Mouse (Mus musculus) embryo, embryonic 10.5 days (tissue): ENCODE measurements at regions not wholly inside any gene's neighbourhood (a gene's known extent, or its start where the extent isn't known, plus 50 kb on each side); places are given as distances from the start of the nearest gene placed in this dataset.
A peak's percentile ranks its signal among the peaks of the same experiment; 100 is the strongest.
"Not testable (repeated sequence)": the region's sequence is repeated elsewhere in the genome, so short reads cannot be mapped to it uniquely, and the experiment has no call there.

Experiments used
- DNase-seq: peaks from one replicate; pipeline ENCODE4 v3.0.0-alpha.2; 2015; ENCODE audit warnings: low spot score

DNA sequence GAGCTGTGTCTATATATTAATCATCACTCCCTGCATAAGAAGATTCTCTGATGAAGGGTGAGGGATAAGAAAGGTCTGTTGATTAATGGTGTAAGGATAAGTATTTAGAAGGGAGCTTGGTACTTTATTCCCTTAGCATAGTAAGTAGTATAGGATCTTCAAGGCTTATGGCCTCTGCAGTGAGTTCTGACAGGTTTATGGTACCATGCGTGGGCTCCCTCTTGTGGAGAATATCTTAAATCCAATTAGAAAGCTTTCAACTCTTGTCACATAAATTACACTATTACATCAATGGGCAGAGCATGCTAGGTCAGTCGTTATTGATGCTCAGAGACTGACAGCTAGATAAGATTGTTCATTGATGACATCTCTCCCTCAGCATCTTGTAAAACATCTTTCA lies 112.7 kb upstream of the Grin3a start:
- DNase-seq, result peak; percentile 51

DNA sequence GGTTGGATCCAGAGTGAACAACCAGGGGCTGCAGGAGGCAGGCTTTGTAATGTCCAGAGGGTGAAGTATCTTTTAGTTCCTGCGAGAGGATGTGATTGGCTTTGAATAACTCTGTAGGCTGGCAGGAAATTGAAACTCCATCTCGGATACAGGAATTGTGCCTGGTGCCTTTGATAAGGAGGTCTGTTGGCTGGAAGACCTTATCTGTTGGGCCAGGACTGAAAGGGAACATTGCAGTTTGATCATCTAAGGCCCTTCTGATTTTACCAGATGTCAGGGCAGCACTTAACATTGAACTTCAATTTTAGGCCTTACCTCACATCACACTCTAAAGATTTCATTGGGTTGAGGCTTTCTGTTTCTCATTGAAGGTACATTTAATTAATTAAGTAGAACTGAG lies 111.3 kb upstream of the Grin3a start:
- DNase-seq, result no peak

DNA sequence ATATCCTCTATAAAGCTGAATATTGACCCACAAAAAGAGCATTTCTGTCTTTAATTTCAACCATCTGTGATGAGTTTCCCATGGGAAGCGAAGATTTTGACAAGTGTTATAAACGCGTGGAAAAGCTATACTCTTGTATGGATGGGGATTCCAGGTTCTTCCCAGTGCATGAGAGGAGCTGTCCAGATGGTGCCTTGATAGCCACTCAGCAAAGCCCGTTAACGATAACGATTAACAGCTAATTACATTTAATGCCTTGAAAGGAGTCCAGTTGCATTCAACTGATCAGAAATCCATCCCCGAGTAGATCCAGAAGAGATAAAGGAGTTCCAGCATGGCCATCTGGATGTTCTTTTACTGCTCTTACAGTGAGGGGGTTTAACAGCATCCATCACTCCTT lies 100.8 kb upstream of the Grin3a start:
- DNase-seq, result peak; percentile 3

DNA sequence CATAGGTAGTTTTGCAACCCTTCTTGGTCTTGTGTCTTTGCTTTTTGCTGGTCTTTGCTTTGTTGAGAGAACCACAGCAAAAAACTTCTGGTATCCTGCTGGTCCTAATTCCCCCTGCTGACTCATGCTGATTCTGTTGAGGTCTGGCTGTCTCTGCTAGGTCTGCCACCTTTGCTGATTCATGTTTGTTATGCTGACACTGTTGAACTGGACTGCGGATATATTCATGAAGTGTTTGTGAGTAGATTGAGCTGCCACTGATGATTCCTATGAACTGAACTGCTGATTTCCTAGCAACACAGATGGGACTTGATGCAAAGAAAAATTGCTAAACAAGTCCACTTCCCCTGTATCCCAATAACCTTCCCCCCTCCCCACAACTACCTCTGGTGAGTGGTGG lies 91.9 kb upstream of the Grin3a start:
- no peak for DNase-seq

DNA sequence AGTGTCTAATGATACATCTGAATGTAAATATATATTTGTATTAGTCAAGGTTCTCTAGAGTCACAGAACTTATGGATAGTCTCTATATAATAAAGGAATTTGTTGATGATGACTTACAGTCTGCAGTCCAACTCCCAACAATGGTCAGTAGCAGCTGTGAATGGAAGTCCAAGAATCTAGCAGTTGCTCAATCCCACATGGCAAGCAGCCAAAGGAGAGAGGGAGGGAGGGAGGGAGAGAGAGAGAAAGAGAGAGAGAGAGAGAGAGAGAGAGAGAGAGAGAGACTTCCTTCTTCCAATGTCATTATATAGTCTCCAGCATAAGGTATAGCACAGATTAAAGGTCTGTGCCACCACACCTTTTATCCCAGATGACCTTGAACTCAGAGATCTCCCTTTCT lies 84.1 kb upstream of the Grin3a start:
- not testable (repeated sequence) for DNase-seq

DNA sequence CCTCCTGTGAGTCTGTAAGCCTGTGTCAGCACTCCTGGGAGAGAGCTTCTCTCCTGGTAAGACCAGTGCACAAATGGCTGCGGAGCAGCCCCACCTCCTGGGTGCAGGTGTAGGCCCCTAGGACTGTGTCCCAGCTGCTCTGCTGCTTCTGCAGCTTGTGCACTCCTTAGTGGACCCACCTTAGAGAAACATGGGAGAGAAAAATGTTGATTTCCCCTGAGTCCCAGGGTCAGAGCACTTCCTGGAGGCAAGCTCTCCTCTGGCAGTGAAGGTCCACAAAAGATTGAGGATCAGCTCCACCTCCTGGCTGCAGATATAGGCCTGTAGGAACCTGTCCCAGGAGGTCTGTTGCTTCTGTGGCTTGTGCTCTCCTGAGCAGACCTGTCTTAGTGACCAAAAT lies 81.5 kb upstream of the Grin3a start:
- DNase-seq, result no peak

DNA sequence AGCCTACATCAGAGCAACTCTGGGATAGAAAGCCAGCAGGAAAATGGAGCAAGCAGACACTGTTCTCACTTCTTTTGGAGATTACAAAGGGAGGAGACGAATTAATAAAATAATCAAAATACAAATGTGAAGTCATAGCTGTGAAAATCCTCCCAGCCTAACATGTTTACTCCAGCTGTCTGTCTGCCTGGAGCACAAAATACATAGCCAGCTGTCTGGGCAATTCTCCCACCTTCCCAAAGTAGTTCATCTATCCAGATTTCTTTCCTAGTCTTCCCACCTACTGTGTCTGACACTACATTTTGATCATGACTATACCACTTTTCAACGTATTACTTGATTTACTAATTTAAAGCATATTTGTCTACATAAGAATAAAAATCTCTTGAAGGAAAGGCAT lies 68.7 kb upstream of the Grin3a start:
- DNase-seq, result no peak

DNA sequence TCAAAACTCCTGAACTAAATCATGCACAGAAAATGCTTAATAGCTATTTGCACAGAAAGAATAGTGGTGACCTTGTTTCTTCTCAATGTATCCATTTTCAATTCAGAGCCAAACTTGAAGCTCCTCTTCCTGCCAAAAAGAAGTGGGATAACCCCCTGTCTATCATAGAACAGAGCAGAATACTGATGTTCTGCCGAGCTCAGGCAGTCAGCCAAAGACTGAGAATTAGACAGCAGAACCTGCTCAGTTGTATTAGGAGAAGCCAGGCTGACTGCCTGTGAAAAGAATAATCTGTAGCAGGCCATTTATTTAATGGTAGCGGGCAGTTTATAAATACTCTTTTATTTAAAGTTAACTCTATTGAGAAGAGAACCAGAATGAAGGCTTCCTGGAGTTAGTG lies 68.1 kb upstream of the Grin3a start:
- no peak for DNase-seq
